Mouse (Mus musculus) ES-E14 (cell line): Measurements from ENCODE around the gene Tacc2.

Experiments used
- MAFK ChIP-seq: IDR thresholded peaks from 2 replicates; pipeline ENCODE4 v1.6.1; 2014; ENCODE audit warnings: mild to moderate bottlenecking, low read depth, low read length, inconsistent platforms; ENCODE audit not compliant: insufficient read depth
- ZC3H11A ChIP-seq: IDR thresholded peaks from 2 replicates; pipeline ENCODE4 v1.6.1; 2012; ENCODE audit warnings: low read depth, mild to moderate bottlenecking, inconsistent platforms, low read length, borderline replicate concordance
- ZNF384 ChIP-seq: IDR thresholded peaks from 2 replicates; pipeline ENCODE4 v1.6.1; 2012; ENCODE audit warnings: low read depth, low read length, inconsistent platforms

GRCm38 (mm10) chr7:130558592-130558991 is 18.6 kb upstream of the Tacc2 start:
- no peak for TF ChIP-seq ZNF384
- TF ChIP-seq MAFK: no peak
- no peak for TF ChIP-seq ZC3H11A
